Mouse (Mus musculus) stomach, embryonic 16.5 days (tissue): ENCODE results near the gene Prss8. TPM values are rescaled to one million over a fixed set of nuclear protein-coding genes. Genes with fewer than 3 reads are reported as not detected.
A peak's percentile ranks its signal among the peaks of the same experiment; 100 is the strongest.

ENCODE experiments used
- ATAC-seq: fragments of 200-750 bp; cut with Nextera tagmentation; 2 replicates; pipeline ENCODE4 v1.8.0; 2017; ENCODE audit warnings: moderate number of reproducible peaks, moderate TSS enrichment; ENCODE audit not compliant: insufficient read depth, low FRiP score
- H3K27ac ChIP-seq: fragments of 300-500 bp; sonication (generic); 2 replicates; pipeline ENCODE4 v1.5.1; 2014; ENCODE audit warnings: low read length
- H3K27me3 ChIP-seq: fragments of 300-500 bp; sonication (generic); 2 replicates; pipeline ENCODE4 v1.6.1; 2014; ENCODE audit warnings: low read length, control low read depth, mixed read lengths; ENCODE audit not compliant: control insufficient read depth, insufficient read depth
- H3K36me3 ChIP-seq: fragments of 300-500 bp; sonication (generic); 2 replicates; pipeline ENCODE4 v1.6.1; 2014; ENCODE audit warnings: low read length; ENCODE audit not compliant: control insufficient read depth, insufficient read depth
- H3K4me1 ChIP-seq: fragments of 300-500 bp; sonication (generic); 2 replicates; pipeline ENCODE4 v1.6.1; 2014; ENCODE audit warnings: low read length, control low read depth, mixed read lengths; ENCODE audit not compliant: control insufficient read depth, insufficient read depth
- H3K4me2 ChIP-seq: fragments of 300-500 bp; sonication (generic); 2 replicates; pipeline ENCODE4 v1.6.1; 2014; ENCODE audit warnings: low read depth, low read length, mixed read lengths
- H3K4me3 ChIP-seq: fragments of 300-500 bp; sonication (generic); replicated peaks from 2 replicates; pipeline ENCODE4 v1.5.1; 2014; ENCODE audit warnings: mild to moderate bottlenecking, low read length
- H3K9ac ChIP-seq: fragments of 300-500 bp; sonication (generic); 2 replicates; pipeline ENCODE4 v1.6.1; 2014; ENCODE audit warnings: low read length
- H3K9me3 ChIP-seq: fragments of 300-500 bp; sonication (generic); replicated peaks from 2 replicates; pipeline ENCODE4 v1.6.1; 2016; ENCODE audit warnings: low read length, control low read depth; ENCODE audit not compliant: control insufficient read depth
- WGBS: fragments of 180-500 bp; shearing (Covaris S2); extraction: QIAGEN DNeasy Blood & Tissue Kit; methylation state at CpG from one replicate; pipeline ENCODE4 v1.1.7; 2014; 5-methylcytosine and 5-hydroxymethylcytosine counted together
- polyA plus RNA-seq: library from polyadenylated mRNA; unstranded; fragments of >200 nt; fragmentation: Nextera tagmentation; extraction: Ambion mirVana; gene quantifications from 2 replicates; pipeline ENCODE4 v1.2.1, GENCODE M21; 2015

Prss8 gene
- polyA plus RNA-seq, 1 experiment from 2014 or later = 63.8 TPM

DNA sequence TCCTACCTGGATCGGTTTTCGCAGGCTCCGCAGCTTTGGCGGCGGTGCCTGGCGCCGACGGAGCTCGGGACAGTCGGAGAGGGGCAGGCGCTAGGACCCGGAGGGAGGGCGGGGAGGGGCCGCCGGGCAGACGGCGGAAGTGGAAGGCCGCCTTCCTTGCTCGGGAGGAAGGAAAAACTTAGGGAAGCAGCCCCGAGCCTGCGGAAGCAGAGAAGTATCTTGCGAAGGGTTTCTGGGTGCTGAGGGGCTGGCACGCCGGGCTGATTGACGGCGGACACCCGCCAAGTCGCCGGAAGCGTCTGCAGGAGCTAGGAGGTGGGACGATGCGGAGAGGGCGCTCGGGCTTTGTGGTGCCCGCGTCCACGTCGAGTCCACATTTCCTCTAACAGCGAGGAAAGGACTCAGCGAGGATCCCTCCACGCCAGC, 53.9 kb downstream of the Prss8 start, which contains the start of gene Zfp646:
Zfp646 (plus strand) TSS at position 181 of the 426 bp plus-strand sequence.
- peak; percentile 90 for ATAC-seq
- H3K4me2 ChIP-seq = peak within 1 kb of the TSS; percentile 85
- peak within 1 kb of the TSS; percentile 98 for H3K27ac ChIP-seq
- H3K36me3 ChIP-seq = peaks cover 25% of the 10 kb centered on the region
- H3K4me3 ChIP-seq = peak within 1 kb of the TSS; percentile 96
- peaks cover 17% of the 10 kb centered on the region for H3K4me1 ChIP-seq
- no peaks in the 10 kb centered on the region for H3K27me3 ChIP-seq
- under 1% methylated on average over 41 of the region's 41 CpGs for WGBS
- no peaks in the 10 kb centered on the region for H3K9me3 ChIP-seq
- H3K9ac ChIP-seq = peak within 1 kb of the TSS; percentile 95

Other genes starting within 250 kb of the Prss8 start
- 26.2 and 33.1 TPM in 2 replicates for gene Bcl7c, start 221.2 kb downstream of the Prss8 start, polyA plus RNA-seq
- 8.1 and 10.3 TPM in 2 replicates for gene Ctf1, start 217.4 kb downstream of the Prss8 start, polyA plus RNA-seq
- 0.21 and 0.22 TPM in 2 replicates for gene Ctf2, start 197.9 kb downstream of the Prss8 start, polyA plus RNA-seq
- gene Fbxl19, start 185.6 kb downstream of the Prss8 start, polyA plus RNA-seq = 2.8 and 3.2 TPM in 2 replicates
- gene Orai3, start 160.3 kb downstream of the Prss8 start, polyA plus RNA-seq = 26.7 and 29.0 TPM in 2 replicates
- 10.5 and 16.4 TPM in 2 replicates for gene Setd1a, start 153.4 kb downstream of the Prss8 start, polyA plus RNA-seq
- gene Gm49388, start 144.5 kb downstream of the Prss8 start, polyA plus RNA-seq = not detected in 2 replicates
- 35.2 and 36.1 TPM in 2 replicates for gene Hsd3b7, start 129.5 kb downstream of the Prss8 start, polyA plus RNA-seq
- gene Stx4a, start 105.8 kb downstream of the Prss8 start, polyA plus RNA-seq = 43.1 and 48.6 TPM in 2 replicates
- 2.9 and 3.6 TPM in 2 replicates for gene Stx1b, start 105.6 kb downstream of the Prss8 start, polyA plus RNA-seq
- 9.9 and 11.2 TPM in 2 replicates for gene Zfp646, start 53.9 kb downstream of the Prss8 start, polyA plus RNA-seq
- gene Zfp668, start 53.3 kb downstream of the Prss8 start, polyA plus RNA-seq = 11.5 and 11.9 TPM in 2 replicates
- 1.7 and 1.8 TPM in 2 replicates for gene Prss53, start 39.1 kb downstream of the Prss8 start, polyA plus RNA-seq
- not detected in 2 replicates for gene Gm21974, start 34.6 kb downstream of the Prss8 start, polyA plus RNA-seq
- gene Vkorc1, start 34.5 kb downstream of the Prss8 start, polyA plus RNA-seq = 179 and 184 TPM in 2 replicates
- gene Bckdk, start 26.0 kb downstream of the Prss8 start, polyA plus RNA-seq = 134 and 148 TPM in 2 replicates
- gene Kat8, start 17.6 kb downstream of the Prss8 start, polyA plus RNA-seq = 27.6 and 29.2 TPM in 2 replicates
- gene Prss36, start 16.6 kb upstream of the Prss8 start, polyA plus RNA-seq = 10.7 and 11.7 TPM in 2 replicates
- gene Fus, start 37.4 kb upstream of the Prss8 start, polyA plus RNA-seq = 204 and 234 TPM in 2 replicates
- 179 and 188 TPM in 2 replicates for gene Pycard, start 63.8 kb upstream of the Prss8 start, polyA plus RNA-seq
- 0.39 and 1.9 TPM in 2 replicates for gene Trim72, start 73.8 kb upstream of the Prss8 start, polyA plus RNA-seq
- gene Itgam, start 132.5 kb upstream of the Prss8 start, polyA plus RNA-seq = 4.1 and 4.3 TPM in 2 replicates
- 0.04 TPM in 1 of 2 replicates, not detected in the other for gene Gm49368, start 132.6 kb upstream of the Prss8 start, polyA plus RNA-seq
- gene Itgax, start 199.4 kb upstream of the Prss8 start, polyA plus RNA-seq = 0.27 and 0.72 TPM in 2 replicates
- not detected in 2 replicates for gene Itgad, start 224.3 kb upstream of the Prss8 start, polyA plus RNA-seq